Mouse (Mus musculus) heart, embryonic 11.5 days (tissue): ENCODE measurements around the gene Slpi. TPM values are rescaled to one million over a fixed set of nuclear protein-coding genes. Genes with fewer than 3 reads are reported as not detected.

Source experiments
- ATAC-seq: fragments of 200-750 bp; cut with Nextera tagmentation; replicated peaks from 2 replicates; pipeline ENCODE4 v1.8.0; 2017; ENCODE audit warnings: moderate library complexity; ENCODE audit not compliant: insufficient number of reproducible peaks, low FRiP score, low TSS enrichment
- H3K27ac ChIP-seq: fragments of 300-500 bp; sonication (generic); 2 replicates; pipeline ENCODE4 v1.5.1; 2014; ENCODE audit warnings: mild to moderate bottlenecking, low read depth, low read length
- H3K27me3 ChIP-seq: fragments of 300-500 bp; sonication (generic); 2 replicates; pipeline ENCODE4 v1.6.1; 2014; ENCODE audit warnings: mild to moderate bottlenecking, low read length, mixed read lengths; ENCODE audit not compliant: control insufficient read depth, insufficient read depth
- H3K36me3 ChIP-seq: fragments of 300-500 bp; sonication (generic); 2 replicates; pipeline ENCODE4 v1.6.1; 2014; ENCODE audit warnings: mild to moderate bottlenecking, low read length, moderate library complexity, mixed read lengths; ENCODE audit not compliant: control insufficient read depth, insufficient read depth
- H3K4me1 ChIP-seq: fragments of 300-500 bp; sonication (generic); 2 replicates; pipeline ENCODE4 v1.6.1; 2014; ENCODE audit warnings: low read length; ENCODE audit not compliant: control insufficient read depth, insufficient read depth
- H3K4me2 ChIP-seq: fragments of 300-500 bp; sonication (generic); 2 replicates; pipeline ENCODE4 v1.6.1; 2014; ENCODE audit warnings: mild to moderate bottlenecking, moderate library complexity
- H3K4me3 ChIP-seq: fragments of 300-500 bp; sonication (generic); 2 replicates; pipeline ENCODE4 v1.5.1; 2014; ENCODE audit warnings: low read depth, low read length
- H3K9ac ChIP-seq: fragments of 300-500 bp; sonication (generic); 2 replicates; pipeline ENCODE4 v1.6.1; 2014; ENCODE audit warnings: mild to moderate bottlenecking, low read depth, low read length, moderate library complexity
- H3K9me3 ChIP-seq: fragments of 300-500 bp; sonication (generic); replicated peaks from 2 replicates; pipeline ENCODE4 v1.6.1; 2016; ENCODE audit warnings: low read length; ENCODE audit not compliant: control insufficient read depth
- WGBS: fragments of 180-500 bp; shearing (Covaris S2); extraction: QIAGEN DNeasy Blood & Tissue Kit; methylation state at CpG from one replicate; pipeline ENCODE4 v1.1.7; 2014; ENCODE audit not compliant: insufficient replicate concordance; 5-methylcytosine and 5-hydroxymethylcytosine counted together
- polyA plus RNA-seq: library from polyadenylated mRNA; unstranded; fragments of >200 nt; fragmentation: Nextera tagmentation; extraction: Ambion mirVana; gene quantifications from 2 replicates; pipeline ENCODE4 v1.2.1, GENCODE M21; 2014

Gene Slpi
- polyA plus RNA-seq, 1 experiment from 2014 or later = 0.97 TPM

DNA sequence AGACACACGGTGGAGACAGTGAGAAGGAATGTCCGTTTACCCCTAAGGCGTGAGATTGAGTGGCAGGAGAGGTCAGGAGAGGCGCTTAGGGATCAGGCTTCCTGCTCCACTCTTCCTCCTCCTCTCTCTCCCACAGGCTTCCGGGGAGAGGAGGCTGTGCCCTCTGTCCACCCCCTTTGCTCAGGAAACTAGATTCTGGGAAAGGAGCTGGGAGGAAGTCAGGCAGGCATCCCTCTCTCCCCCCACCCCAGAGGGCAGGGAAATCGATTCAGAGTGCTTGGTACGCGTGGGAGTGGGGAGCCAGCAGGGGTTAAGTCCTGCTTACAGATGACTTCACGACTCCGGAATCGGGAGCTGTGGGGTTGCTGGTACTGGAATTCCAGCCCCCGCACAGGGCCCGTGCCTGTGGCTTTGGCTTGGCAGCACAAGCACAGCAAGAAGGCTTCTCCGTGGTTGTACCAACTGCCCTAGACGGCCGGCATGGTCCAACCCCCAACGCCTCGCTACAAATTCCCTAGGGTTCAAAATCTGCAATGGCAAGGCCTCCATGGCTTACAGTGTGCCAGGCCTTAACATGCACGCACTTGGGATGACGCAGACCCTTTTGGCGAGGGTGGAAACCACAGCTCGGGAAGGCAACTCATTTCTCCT is 43.8 kb upstream of the Slpi start:
- 21% methylated on average over 22 of the region's 22 CpGs for WGBS
- ATAC-seq = no peak

DNA sequence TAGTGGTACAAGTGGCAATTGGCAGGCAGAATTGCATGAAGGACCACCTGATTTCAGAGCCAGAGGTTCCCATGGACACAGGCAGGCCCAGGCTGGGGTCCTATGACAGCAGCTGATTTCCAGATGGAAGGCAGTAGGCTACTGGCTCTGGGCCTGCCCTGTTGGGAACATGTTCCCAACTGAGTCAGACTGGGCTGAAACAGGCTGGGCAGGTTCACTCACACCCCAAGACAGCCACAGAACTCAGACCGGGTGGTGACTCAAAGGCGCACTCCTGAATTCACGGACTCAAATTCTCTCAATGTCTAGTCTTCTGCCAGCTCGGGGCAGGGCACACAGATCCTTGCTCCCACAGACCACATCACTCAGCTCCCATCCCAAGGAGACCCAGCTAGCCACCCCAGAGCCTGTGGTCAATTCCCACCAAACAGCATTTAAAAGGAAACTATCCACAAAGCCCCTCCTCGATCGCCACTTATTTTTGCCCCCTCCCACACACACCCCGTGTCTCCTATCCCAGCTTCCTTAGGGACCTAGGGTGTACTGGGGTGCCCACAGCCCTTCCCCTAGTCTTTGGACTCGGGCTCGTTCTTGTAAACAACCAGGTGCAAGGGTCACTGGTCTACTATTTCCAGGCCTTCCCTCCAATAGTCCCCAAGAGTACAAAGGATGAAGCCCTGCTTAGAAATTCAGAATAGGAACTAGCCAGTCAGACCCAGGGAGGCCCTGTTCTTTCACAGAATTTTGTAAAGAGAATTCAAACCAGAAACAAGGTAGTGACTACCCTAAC is 43.0 kb upstream of the Slpi start:
- Histone ChIP-seq H3K36me3 (peaks cover 9% of the 10 kb centered on the region), H3K27ac (peak overlapping the region; percentile 30; the same call in 1 of the 2 replicates), H3K9ac (no peak overlapping the region), H3K4me3 (no peak overlapping the region), H3K4me1 (peaks cover 48% of the 10 kb centered on the region), H3K27me3 (no peaks in the 10 kb centered on the region), H3K4me2 (no peak overlapping the region; the same call in 1 of the 2 replicates), H3K9me3 (no peaks in the 10 kb centered on the region)
- ATAC-seq = no peak
- WGBS = 66% methylated on average over 9 of the region's 9 CpGs

More for the DNA sequence above, 43.8 kb upstream of the Slpi start:
- H3K9ac ChIP-seq = peak overlapping the region; percentile 34; the same call in 1 of the 2 replicates
- H3K9me3 ChIP-seq = no peaks in the 10 kb centered on the region
- H3K27me3 ChIP-seq = no peaks in the 10 kb centered on the region
- no peak overlapping the region for H3K4me3 ChIP-seq
- H3K36me3 ChIP-seq = peaks cover 8% of the 10 kb centered on the region
- peak overlapping the region; percentile 30 for H3K27ac ChIP-seq
- H3K4me1 ChIP-seq = peaks cover 55% of the 10 kb centered on the region
- peak overlapping the region; percentile 2 for H3K4me2 ChIP-seq

DNA sequence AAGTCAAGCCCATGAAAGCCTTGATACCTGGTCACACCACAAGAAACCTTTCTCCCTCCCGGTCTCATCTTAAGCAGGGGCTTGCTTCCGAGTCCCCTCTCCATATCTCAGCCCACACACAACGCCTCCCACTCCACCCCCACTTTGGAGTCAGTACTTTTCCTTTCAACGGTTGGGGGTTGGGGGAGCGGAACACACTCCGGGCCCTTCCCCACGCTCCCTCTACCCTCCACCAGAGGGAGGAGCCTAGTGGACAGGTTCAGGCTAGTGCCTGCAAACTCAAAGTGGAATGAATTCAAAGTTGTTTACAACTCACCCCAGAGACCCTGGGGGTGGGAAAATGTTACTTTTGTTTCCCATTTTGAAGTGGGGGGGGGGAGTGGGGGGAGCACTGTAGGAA is 41.8 kb upstream of the Slpi start:
- peak; percentile 49; the same call in 1 of the 2 replicates for ATAC-seq
- Histone ChIP-seq H3K9ac (no peak overlapping the region), H3K27me3 (no peaks in the 10 kb centered on the region), H3K4me3 (no peak overlapping the region), H3K4me1 (peaks cover 36% of the 10 kb centered on the region), H3K36me3 (peaks cover 10% of the 10 kb centered on the region), H3K4me2 (peak overlapping the region; percentile 35), H3K27ac (0 out of 2 replicates have a peak overlapping the region, but pooled peaks have one; percentile 8), H3K9me3 (no peaks in the 10 kb centered on the region)
- 9% methylated on average over 7 of the region's 7 CpGs for WGBS

DNA sequence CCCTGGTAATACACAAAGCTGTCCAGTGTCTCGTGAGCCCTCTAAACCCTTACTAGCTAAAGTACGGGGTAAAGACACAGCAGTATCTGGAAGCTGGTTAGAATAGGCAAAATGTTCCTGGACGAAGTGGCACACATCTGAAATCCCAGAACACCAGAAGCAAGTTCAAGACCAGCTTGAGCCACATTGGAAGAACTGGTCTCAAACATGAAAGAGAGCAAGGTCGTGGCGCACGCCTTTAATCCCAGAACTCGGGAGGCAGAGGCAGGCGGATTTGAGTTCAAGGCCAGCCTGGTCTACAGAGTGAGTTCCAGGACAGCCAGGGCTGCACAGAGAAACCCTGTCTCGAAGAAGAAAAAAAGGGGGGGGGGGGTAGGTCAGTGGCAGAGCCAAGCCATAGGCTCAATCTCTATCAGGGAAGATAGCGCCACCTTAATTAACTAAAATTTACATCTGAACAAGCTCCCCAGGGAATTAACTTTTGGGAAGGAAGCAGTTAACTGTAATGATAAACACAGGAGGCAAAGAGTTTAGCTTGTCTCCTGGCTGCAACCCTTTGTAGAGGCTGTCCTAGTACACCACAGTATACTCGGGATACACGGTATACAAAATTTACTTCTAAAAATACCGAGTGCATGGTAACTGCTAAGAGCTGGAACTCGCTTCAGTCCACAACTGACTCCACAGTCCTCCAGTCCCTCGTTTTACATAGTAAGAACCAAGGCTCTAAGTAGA is 41.2 kb upstream of the Slpi start:
- no peak overlapping the region for H3K9ac ChIP-seq
- H3K27ac ChIP-seq = no peak overlapping the region
- no peaks in the 10 kb centered on the region for H3K9me3 ChIP-seq
- H3K4me1 ChIP-seq = peaks cover 30% of the 10 kb centered on the region
- H3K36me3 ChIP-seq = peaks cover 10% of the 10 kb centered on the region
- H3K27me3 ChIP-seq = no peaks in the 10 kb centered on the region
- H3K4me2 ChIP-seq = no peak overlapping the region; the same call in 1 of the 2 replicates
- no peak for ATAC-seq
- 40% methylated on average over 15 of the region's 15 CpGs for WGBS
- no peak overlapping the region for H3K4me3 ChIP-seq

DNA sequence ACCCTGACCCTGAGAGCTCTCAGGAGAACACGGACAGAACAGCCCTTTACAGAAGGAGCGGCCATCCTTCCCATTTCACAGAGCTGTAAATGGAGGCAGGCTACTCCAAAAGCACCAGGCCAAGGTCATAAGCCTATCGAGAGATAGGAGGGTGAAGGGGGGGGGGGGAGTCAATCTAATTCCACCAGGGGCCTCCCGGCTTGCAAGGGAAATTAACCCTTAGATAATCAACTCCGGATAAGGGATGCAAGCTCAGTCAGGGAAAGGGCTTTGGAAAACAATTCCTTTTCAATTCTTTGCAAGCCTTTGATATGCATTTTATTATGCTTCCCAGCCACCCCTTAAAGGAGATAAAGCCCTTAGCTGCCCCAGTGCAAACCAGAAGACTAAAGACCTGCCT is 39.6 kb upstream of the Slpi start:
- Histone ChIP-seq H3K36me3 (peaks cover 13% of the 10 kb centered on the region), H3K9me3 (no peaks in the 10 kb centered on the region), H3K4me2 (no peak overlapping the region), H3K27ac (no peak overlapping the region), H3K27me3 (no peaks in the 10 kb centered on the region), H3K4me1 (peaks cover 27% of the 10 kb centered on the region), H3K9ac (no peak overlapping the region), H3K4me3 (no peak overlapping the region)
- 25% methylated on average over 5 of the region's 5 CpGs for WGBS
- no peak for ATAC-seq

DNA sequence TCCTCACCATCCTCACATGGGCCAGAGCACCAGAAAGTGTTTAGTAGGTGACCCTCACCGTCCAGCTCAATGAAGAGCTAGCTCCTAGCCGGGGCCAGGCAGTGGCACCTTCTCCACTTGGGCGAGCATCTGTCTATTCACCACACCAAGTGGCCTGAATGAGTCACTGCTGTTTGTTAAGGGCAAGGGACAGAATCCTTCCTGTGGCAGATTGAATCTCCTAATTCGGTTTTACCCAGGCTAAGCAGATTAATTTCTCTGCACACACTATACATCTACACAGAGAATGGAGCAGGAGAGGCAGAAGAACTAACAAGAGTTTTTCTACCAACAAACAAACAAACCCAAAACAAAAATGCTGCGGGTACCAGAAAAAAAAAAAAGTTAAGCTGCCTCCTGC is 38.1 kb upstream of the Slpi start:
- no peak overlapping the region for H3K4me2 ChIP-seq
- H3K4me1 ChIP-seq = peaks cover 15% of the 10 kb centered on the region
- H3K9ac ChIP-seq = no peak overlapping the region
- H3K27ac ChIP-seq = no peak overlapping the region
- no peak overlapping the region for H3K4me3 ChIP-seq
- WGBS = 82% methylated on average over 5 of the region's 5 CpGs
- no peak for ATAC-seq
- no peaks in the 10 kb centered on the region for H3K9me3 ChIP-seq
- H3K27me3 ChIP-seq = no peaks in the 10 kb centered on the region
- peaks cover 13% of the 10 kb centered on the region for H3K36me3 ChIP-seq

DNA sequence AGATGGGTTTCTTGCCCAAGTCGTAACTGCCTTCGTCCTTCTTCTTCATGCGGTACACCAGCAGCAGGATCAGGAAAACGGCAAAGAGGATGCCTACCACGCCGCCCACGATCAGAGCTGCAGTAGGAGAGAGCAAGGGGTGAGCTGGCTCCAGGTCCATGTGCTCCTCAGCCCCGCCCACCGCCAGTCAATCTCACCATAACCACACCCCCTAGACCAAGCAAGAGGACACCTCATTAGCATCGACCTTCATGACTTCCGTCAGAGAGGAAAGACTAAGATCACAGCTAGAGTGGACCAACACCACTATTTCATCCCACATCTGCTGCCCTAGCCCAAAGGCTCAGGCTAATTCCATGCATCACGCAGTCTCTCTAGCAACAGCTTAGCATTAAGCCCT is 37.2 kb upstream of the Slpi start:
- Histone ChIP-seq H3K9me3 (no peaks in the 10 kb centered on the region), H3K27ac (no peak overlapping the region), H3K36me3 (peaks cover 13% of the 10 kb centered on the region), H3K4me3 (no peak overlapping the region), H3K27me3 (no peaks in the 10 kb centered on the region), H3K4me1 (peaks cover 13% of the 10 kb centered on the region), H3K4me2 (no peak overlapping the region), H3K9ac (no peak overlapping the region)
- 17% methylated on average over 12 of the region's 12 CpGs for WGBS
- ATAC-seq = no peak

DNA sequence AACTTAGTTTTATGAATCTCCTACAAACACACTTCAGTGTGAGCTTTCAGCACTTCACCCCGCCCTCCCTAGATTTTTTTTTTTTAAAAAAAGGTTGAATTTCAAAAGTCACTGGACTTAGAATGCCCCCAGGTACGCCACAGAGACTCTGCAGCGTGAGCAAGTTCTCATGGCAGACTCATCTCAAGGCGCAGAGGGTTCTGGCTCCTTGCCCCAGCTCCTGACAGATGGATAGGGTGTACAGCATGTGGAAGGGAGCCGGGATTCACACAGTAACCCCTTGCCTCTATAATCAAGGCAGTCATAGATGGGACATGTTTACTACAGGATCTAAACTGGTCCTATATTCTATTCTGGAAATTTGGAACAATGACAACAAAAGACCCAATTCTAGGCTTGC is 36.5 kb upstream of the Slpi start:
- Histone ChIP-seq H3K4me2 (no peak overlapping the region), H3K9me3 (no peaks in the 10 kb centered on the region), H3K4me1 (peaks cover 5% of the 10 kb centered on the region), H3K27me3 (no peaks in the 10 kb centered on the region), H3K9ac (no peak overlapping the region), H3K4me3 (no peak overlapping the region), H3K27ac (no peak overlapping the region), H3K36me3 (peaks cover 13% of the 10 kb centered on the region)
- WGBS = 79% methylated on average over 5 of the region's 5 CpGs
- ATAC-seq = no peak
